Mouse (Mus musculus) G1E (cell line): ENCODE results near the gene Tbx21.

ENCODE experiments used
- CTCF ChIP-seq: IDR thresholded peaks from 2 replicates; pipeline ENCODE4 v1.5.1; 2012; ENCODE audit warnings: low read depth, low read length, inconsistent platforms, mixed read lengths
- GATA1 ChIP-seq: IDR thresholded peaks from 2 replicates; pipeline ENCODE4 v1.6.1; 2012; ENCODE audit warnings: borderline replicate concordance, low read length, inconsistent platforms, mixed read lengths
- POLR2AphosphoS5 ChIP-seq: IDR thresholded peaks from 2 replicates; pipeline ENCODE4 v1.6.1; 2012; ENCODE audit warnings: low read depth, low read length, inconsistent platforms; ENCODE audit not compliant: insufficient replicate concordance
- TAL1 ChIP-seq: conservative IDR thresholded peaks from 2 replicates; pipeline ENCODE4 v1.6.1; 2012; ENCODE audit warnings: low read depth, low read length, inconsistent platforms, mixed read lengths

GRCm38 (mm10) chr11:97139256-97139655 is 24.1 kb upstream of the Tbx21 start:
- TF ChIP-seq CTCF, result no peak
- no peak for TF ChIP-seq POLR2AphosphoS5
- no peak for TF ChIP-seq GATA1
- TF ChIP-seq TAL1, result no peak
